Mouse (Mus musculus) erythroblast, embryonic 14.5 days (primary cell): ENCODE data around the gene Cltc.

ENCODE experiments used
- GATA1 ChIP-seq: IDR thresholded peaks from 2 replicates; pipeline ENCODE4 v1.6.1; 2012; ENCODE audit warnings: low read length, inconsistent platforms, mixed read lengths
- TAL1 ChIP-seq: IDR thresholded peaks from 3 replicates; pipeline ENCODE4 v1.6.1; 2012; ENCODE audit warnings: low read length, inconsistent platforms, mixed read lengths

DNA sequence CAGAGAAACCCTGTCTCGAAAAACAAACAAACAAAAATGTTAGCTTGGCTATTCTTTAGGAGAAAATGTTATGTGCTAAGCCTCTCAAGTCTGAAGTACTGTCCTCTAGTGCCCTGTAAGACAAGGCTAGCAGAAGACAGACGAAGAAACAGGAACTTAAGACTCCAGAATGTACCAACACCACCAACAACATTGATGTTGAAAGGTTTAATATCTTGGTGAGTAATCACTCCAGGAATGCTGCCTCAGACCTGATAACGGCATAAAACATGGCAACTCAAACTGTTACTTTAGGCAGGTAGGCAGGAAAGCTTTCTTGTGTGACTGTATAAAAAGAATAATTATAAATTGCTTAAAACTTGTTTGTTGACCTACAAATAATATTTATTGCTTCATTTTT is 33.4 kb downstream of the Cltc start:
- TF ChIP-seq GATA1 (no peak), TAL1 (no peak)
